Mouse (Mus musculus): Measurements from ENCODE around the gene Frmd6.

Gene Frmd6

DNA sequence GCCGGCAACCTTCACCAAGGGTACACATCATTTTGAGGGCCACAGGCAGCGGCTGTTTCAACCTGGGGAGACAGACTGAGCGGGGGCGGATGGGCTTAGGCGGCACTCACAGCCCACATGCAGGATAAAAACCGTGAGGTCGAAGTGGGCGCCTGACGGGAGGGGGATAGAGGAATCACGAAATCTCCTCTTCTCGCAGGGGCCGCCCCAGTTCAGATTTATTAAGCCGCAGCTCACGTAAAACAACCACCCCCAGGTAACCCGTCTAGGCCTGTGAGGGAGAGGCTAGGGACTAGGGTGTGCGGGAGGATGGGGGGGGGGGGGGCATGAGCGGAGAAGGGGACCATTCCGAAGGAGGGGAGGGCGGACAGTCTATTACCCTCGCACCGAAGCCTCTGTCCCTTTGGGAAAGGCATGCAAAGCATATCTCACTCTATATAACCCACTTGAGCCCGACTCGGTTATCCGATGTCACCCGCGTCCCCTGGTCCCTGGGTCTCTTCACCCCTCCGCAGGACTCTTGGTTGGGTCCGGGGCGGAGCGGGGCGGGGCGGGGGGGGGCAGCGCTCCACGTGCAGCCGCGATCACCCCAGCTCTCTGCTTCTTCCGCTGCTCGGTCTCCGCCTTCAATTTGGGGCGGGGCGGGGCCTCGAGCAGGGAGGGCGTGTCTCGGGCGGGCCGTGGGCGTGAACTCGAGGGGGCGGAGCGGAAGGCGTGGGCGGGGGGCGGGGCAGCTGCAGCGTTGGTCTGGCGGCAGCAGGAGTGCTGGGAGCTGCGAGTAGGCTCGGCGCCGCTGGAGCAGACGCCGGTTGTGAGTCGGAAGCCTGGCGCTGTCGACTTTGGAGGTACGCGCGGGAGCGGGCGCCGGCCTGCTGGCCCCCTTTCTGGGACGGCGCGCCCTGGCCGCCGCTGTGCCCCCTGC is at the start of gene Frmd6:
TSS of gene Frmd6 (plus strand) at position 786 of the 922 bp plus-strand sequence.
- peak; percentile 97 for DNase-seq (ENCODE audit: low spot score)

DNA sequence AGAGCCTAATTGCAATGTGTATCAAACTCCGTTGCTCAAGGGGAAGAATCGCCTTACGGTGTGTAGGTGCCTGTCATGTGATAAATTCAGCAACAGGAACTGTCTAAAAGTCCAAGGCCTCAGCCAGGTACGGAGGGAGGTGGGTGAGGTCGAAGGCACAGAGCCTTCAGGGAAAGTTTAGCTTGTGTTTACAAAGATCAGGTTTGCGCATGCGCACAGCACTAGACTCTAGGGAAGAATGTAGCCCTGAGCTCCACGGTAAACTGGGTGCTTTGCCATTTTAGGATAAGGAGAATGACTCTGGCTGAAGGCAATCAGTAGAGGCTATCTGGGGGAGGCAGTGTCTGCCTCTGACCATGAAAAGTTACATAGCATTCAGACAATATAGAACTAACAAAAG is 49.7 kb upstream of the Frmd6 start:
- no peak for DNase-seq (ENCODE audit: low spot score)

DNA sequence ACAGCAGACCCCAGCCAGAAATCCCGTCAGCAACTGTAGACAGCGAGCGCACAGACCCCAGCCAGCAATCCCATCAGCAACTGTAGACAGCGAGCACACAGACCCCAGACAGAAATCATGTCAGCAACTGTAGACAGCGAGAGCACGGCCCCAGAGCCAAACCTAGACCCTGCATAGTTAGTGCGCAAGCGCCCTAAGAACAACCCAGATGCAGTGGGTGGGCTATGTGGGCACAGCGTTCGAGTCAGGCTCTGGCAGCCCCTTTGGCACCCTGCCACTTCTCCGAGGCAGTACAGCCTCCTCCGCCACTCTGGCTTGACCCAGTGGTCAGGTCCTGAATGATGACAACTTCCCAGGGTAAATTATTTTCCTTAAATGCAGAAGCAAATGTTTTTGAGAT is 48.6 kb upstream of the Frmd6 start:
- no peak for DNase-seq (ENCODE audit: low spot score)

DNA sequence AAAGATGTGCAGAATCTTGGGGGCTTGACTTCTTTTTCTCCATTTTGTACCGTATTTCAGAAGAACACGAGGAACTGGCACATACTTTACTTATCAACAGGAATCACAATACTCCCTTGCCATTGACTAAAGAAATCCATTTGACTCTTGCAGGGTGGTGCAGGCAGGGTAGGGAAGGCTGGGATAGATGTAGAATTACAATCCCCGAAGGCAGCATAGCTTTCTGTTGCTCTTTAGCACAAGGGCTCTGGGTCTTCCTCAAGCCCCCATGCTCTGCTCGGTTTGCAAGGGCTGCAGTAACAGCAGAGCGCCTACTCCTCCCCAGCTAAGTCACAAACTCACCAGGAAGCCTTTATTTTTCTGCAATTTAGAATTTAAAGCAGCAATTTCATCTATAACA is 47.8 kb upstream of the Frmd6 start:
- no peak for DNase-seq (ENCODE audit: low spot score)

DNA sequence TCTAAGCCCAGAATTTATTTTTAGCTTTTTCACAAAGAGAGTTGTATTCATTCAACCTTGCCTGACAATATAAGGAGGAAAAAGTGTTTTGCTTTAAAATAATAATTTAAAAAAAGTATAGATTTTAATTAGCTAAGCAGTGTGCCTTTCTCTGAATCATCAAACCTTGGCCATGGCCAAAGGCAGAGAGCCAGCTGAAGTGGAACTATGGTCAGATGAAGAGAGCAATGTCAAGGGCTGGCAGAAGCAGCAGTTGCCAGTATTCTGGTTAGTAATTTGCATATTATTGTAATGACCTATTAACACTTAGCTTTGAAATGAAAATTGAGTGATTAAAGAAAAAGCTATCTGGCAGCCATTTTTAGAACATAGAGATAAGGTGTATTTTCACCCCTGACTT is 47.4 kb upstream of the Frmd6 start:
- DNase-seq (ENCODE audit: low spot score) = no peak

DNA sequence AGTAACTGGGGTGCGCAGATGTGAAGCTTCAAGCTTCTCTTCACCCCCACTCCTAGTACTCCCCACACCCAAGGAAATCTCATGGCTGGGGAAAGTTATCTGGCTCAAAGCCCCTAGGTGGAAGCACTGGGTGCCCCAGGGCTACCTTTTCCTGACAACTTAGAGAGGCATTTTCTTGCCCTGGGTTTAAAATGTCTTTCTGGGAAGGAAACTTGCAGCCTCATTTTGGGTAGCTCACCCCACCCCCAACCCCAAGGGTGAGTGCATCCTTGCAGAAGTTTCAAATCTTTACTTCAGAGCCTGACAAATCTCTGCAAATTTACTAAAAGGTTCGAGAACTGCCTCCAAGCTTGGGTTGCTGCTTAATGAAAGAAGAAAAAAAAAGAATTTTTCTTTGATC is 47.0 kb upstream of the Frmd6 start:
- DNase-seq (ENCODE audit: low spot score) = no peak

DNA sequence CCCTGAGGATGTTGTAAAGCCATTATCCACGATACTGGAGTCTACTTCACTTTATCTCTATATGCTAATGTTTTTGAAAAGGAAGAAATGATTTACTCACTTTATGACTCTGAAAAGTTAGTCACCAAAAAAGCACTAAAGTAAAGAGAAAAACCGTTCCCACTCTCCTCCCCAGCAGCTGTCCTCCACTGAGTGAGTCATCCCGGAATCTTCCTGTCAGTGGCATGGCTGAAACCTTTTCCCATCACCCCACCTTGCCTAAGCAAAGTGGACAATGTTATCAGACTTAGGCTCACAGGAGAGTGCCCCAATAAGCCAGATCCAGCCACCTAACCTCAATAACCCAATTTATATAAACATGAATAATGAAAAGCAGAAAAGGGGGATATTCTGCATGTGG is 46.6 kb upstream of the Frmd6 start:
- DNase-seq (ENCODE audit: low spot score) = no peak

DNA sequence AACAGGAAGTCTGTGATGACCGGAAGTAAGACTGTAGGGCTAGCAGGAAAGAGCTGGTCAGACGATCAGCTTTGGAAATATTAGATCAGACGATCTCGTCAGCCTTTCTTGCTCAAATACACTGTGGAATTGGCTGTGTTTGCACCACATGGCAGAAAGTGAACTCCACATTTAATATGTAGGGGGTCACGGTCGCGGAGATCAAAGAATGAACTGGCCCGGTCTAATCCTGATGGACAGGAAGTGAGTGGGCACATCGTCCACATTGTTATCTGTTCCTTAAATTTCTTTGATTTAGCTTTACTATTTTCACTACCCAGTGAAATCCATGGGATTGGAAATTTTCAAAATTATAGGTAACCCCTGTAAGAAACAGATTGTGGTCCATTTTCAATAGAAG is 42.3 kb upstream of the Frmd6 start:
- DNase-seq (ENCODE audit: low spot score) = peak; percentile 43

DNA sequence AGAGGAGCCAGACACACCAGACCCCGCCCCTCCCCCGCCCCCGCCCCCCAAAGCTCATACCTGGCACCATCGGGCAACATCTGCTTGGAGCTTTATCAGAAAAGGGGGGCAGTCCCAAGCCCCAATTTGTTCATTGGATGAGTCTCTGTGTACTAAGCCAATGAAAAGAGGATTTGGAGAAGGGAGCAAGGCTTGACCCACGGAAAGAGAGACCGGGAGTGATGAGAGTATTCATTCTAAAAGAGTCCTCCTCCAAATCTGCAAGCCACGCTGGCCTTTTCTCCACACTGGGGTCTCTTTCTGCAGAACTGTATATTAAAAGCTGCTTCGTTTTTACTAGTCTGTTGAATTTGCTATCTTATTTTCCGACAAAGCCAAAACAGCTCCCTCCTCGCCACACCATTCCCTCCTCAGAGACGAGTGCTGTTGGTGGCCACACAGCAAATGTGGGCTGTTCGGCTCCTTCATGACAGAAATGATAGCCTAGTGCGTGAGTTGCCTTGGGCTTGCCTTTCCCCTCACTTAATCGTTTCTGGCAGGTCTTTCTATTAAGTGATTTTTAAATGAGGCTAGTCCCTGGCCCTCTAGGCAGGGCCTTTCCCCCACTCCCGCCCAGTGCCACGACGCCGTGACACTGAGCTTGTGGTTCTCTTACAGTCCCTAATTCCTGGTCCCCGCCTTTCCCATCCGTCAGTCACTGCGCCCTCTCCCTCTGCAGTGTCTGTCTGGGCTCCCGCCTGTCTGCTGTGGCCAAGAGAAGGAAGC is 41.7 kb upstream of the Frmd6 start:
- DNase-seq (ENCODE audit: low spot score) = peak; percentile 71

DNA sequence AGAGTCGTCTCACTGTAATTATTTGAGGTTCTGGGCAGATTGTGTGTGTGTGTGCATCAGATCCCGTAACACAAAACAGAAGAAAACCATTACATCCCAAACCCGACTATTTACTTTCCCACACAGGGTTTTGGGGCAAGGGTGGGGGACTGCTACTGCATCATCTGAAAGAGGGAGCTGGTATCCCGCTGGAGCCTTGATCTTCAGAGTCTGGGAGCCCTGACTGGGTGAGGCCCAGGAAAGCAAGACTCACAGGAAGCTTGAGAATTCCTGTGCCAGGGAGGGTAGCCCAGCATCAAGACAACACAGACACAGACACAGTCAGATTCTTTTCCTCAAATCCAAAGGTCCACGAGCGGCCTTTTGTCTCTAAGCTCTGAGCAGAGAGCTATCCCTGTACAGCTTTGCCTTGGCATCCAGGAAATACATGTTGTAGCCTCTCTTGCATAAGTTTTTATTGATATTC is 41.0 kb upstream of the Frmd6 start:
- DNase-seq (ENCODE audit: low spot score) = no peak

DNA sequence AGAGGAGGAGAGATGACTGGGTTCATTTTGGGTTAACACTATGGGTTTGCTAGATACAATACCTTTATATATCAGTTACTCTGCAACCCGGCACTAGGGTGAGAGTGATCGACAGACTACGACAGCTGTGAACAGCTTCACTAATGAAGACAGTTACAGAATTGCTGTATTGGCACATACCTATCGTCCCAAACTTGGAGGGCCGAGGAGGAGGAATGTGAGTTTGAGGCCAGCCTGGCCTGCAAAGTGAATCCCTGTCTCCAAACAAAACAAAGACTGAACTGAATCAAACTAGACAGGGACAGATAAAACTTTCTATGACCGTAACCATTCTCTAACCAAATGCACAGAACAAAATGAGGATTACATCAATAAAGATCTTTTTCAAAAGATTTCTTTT is 36.0 kb upstream of the Frmd6 start:
- no peak for DNase-seq (ENCODE audit: low spot score)

DNA sequence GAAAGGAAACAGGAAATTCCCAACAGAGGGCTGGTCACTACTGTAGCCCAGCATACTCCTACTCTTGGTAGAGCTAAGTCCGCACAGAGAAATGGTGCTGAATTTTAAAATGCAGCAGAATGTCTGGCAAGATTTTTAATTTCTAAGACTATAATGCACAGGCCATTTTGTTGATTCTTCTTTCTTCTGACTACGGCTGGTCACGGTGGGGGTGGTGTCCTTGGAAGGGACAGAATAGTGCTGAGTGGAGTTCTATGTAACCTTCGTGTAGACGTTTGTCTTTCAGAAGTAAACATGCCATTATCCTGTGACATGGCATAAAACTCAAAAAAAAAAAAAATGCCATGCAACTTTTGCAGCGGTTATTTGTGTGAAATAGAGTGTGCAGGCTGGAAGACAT is 32.0 kb upstream of the Frmd6 start:
- DNase-seq (ENCODE audit: low spot score) = no peak

DNA sequence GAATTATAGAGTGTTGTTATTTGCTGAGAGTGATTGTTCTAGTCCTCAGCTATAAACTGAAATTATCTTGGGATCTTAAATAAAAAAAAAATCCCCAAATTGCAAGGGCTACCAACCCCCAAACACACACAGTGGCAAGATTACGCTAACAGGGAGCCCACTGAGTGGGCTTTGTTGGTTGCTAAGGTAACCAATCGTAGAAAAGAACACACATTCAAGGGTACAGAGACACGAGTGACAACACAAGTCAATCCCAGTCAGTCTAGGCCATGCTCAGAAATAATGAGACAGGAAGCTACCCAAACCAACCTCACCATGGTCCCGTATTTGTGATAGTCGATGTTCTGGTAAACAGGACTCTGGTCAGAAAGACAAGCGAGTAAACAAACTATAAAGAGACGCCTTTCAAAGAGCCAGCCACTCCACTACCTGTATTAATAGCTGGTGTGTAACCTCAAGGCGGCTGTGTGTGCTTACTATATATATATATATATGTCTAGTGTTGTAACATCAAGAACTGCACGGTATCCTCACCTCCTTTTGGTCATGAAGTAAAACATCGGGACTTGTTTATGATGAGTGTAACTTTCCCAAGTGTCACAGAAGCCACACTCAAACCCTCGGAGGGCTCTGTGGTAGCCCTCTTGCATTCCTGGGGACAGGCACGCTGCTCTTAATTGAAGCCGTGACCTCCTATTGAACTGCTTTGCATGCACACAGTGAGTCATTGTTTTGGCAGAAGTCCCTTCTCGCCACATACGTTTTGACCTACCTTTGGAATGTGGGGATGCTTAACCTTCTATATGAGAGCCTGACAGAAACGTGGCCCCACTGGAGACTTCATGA is 30.5 kb upstream of the Frmd6 start:
- peak; percentile 24 for DNase-seq (ENCODE audit: low spot score)

DNA sequence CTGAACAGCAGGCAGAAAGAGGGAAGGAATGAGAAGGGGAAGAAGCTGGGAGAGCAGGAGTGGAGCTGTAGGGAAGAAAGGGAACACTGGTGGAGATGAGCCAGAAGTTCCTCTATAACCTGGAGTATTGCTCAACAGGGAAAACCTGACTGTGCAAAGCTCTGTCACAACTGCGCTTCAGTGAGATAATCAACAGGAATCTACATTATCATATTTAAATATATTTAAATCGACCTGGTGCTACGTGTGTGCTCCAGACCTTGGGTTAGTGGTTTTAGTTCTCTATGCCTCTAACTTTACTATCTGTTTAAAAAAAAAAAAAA is 30.0 kb upstream of the Frmd6 start:
- DNase-seq (ENCODE audit: low spot score) = no peak

DNA sequence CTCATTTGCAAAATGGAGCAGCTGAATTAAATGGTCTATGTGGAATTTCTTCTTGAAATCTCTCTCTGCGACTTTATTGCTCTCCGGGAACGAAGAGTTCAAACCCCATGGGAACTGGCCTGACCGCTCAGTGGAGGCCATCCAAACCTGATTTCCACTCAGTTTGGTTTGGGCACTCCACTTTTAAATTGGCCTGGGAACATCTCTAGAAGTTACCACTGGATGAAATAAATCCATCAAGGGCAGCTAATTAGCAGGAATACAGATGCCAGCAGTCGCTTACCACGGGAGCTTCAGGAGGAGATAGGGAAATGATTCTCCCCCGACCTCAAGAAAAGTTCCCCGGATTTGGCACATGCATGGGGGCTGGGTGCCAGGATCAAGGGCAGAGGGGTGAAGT is 26.8 kb upstream of the Frmd6 start:
- DNase-seq (ENCODE audit: low spot score) = peak; percentile 30

DNA sequence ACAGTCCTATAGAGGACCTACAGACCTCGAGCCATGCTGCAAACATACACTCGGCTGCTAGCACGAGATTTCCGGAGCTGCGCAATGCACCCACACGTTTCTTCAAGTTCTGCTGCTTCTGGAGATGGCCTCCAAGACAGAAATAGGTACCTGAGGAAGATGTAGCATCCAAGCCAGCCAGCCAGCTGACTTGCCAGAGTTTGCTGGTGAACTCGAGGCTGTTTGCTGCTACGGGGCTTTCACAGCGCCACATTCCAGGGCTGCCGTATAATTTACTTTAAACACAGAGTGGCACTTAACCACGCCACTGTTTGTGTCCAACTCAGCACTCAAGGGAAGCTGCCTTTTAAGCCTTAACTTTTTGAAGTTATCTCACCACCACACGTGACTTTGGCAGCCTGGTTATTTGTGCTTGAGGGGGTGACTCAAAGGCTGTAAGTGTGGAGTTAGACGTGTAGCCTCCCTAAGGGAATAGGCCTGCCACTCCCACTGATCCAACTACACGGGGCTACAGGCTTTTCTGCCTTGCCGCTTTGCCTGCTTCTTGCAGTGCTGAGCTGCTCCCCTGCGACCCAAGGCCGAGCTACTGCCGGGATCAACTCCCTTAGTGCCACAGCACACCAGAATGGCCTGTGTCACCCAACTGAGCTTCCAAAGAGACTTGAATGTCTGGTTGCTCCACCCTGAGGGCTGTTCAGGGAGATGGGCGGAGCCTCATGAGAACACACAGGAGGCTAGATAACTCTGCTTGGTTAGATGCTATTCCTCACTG is 25.9 kb upstream of the Frmd6 start:
- peak; percentile 68 for DNase-seq (ENCODE audit: low spot score)

DNA sequence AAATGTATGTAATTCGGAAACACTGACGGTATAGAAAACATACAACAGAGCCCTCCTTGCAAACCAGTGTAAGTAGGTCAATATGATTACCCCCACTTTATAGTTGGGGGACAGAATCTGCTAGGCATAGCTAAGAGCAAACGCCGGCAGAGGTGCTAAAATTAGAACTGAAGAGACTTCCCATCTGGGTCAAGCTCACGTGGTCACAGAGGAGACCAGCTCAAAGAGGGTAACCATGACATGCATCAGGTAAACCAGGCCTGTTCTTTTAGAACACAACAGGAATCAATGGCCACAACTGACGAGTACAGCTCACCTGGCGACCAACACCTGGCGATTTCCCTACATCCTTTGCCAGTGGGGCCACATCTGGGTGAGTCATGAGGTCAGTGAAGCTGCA is 25.2 kb upstream of the Frmd6 start:
- DNase-seq (ENCODE audit: low spot score) = no peak

DNA sequence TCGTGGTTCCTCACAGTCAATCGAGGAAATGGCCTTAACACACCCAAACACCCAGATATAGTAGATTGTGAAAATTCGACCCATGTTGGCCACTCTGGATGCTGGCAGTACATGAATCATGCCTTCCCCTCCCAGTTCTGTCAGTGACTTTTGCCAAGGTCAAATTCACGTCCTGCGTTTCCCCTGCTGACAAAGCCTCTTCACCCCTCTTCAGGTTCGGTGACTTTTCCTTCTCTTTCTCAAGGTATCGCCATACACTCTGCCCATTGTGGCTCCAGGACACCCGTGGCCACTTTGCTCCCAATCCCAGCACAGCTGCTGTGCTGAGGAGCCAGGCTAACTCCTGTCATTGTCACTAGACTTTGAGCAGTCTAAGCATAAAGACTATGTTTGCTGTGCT is 24.0 kb upstream of the Frmd6 start:
- no peak for DNase-seq (ENCODE audit: low spot score)

DNA sequence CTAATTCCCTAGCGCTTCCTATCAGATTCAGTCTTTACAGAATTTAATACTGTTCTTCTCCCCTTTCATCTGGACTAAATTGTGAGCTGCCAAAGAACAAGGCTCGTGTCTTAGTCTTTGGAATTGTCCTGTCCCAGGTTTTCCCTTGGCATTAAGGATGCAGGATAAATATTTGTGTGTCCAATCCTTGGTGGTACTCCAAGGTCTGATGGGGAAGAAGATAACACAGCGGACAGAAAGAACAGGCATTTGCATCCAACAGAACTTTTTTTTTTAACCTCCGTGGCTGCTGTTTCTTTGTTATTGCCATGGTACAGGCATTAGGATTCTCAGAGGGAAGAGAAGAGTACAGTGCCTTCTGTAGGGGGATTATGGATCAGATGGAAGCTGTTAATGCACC is 21.8 kb upstream of the Frmd6 start:
- no peak for DNase-seq (ENCODE audit: low spot score)

DNA sequence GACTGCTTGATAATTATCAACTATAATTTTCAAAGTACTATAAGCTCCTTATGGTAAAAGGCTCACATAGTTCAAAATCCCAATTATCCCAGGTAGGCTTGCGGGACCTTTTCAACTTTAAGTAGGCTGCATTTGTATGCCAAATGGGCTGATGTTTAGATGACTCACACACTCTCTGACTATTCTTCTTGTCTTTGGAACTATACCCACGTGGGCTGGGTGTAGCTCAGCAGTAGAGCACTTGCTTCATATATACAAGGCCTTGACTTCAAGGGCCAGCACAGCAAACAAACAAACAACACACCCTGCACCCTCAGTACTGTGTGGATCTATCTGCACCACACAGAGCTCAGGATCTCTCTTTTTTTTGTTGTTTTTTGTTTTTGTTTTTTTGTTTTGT is 20.3 kb upstream of the Frmd6 start:
- no peak for DNase-seq (ENCODE audit: low spot score)

DNA sequence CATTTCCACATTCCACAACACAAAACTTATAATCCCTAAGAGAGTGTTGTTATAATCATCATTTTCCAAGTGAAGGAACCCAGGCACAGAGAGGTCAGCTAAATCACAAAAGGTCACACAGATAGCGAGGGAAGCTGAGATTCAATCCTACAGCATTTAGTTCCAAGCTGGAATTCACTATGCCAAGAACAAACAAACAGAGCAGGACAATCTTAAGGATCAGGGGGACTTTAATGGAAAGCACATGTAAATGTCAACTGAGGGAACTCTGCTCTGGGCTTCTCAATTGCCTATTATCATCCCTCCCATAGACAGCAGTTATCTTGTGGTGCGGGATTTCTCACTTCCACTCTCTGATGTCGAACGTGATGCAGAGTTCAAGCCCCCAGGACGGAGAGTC is 17.8 kb upstream of the Frmd6 start:
- DNase-seq (ENCODE audit: low spot score) = no peak

DNA sequence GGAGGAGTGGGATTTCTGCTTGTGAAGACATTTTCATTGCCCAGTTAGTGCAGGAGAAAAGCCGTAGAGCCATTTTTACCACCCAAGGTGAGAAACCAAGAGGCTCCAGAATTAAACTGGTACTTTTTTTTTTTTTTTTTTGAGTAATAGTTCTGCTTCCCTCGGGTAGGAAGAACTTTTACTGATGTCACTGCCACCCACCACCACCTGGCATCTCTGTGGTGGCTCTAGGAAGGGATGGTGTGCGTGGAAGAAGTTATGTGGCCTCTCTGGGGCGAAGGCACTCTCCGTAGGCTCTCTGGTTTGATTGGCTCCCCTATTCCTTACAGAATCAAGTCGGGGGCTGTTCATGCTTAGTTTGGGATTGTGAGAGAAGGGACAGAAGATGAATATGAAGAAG is 17.3 kb upstream of the Frmd6 start:
- DNase-seq (ENCODE audit: low spot score) = no peak
